Mouse (Mus musculus) kidney, adult 2 months (tissue): ENCODE measurements around the gene Atf1.

Source experiments
- CTCF ChIP-seq: fragments of 200-500 bp; conservative IDR thresholded peaks from 2 replicates; pipeline ENCODE4 v1.5.1; 2011; ENCODE audit warnings: low read depth, mild to moderate bottlenecking, control low read depth, low read length, moderate library complexity, mixed read lengths; ENCODE audit not compliant: insufficient read depth, insufficient read length
- POLR2A ChIP-seq: fragments of 200-500 bp; IDR thresholded peaks from one replicate; pipeline ENCODE4 v1.6.1; 2011; ENCODE audit warnings: low read depth, low read length, control low read depth

DNA sequence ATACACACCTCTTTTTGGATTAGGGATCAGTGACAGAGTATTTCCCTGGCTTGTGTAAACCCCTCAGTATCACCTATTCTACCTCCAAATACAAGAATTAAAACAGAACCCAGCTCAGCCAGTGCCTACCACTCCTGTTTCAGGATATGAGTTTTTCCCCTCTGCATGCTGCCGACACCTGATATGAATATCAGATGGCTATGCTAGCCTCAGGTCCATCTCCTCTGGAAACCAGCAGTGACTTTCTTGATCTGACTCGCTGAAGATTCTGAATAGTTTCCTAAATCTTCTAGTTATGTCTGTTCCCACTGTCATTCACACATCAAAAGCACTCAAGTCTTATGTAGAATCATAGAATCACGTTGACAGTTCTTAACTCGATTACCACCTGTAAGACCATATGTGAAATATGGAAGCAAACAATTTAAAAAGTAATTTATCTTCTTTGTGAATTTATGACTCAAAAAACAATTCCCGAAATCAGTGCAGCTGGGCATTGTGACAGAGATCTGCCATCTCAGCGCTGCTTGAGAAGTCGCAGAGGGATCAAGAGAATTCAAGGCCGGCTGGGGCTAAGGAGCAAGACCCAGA lies 75.9 kb downstream of the Atf1 start:
- TF ChIP-seq POLR2A (no peak), CTCF (no peak)
